Comparison of ENCODE assay signal across 26 mouse cellular contexts in genomic region chr11:25747098-25747862, GRCm38 (mm10).
DNase-seq lines count a peak whose midpoint lies in the region; ATAC-seq and TF ChIP-seq lines count a peak whose summit lies in the region.
"Had no signal": no experiment of that assay in that cellular context is flagged by ENCODE, and none has a peak within 500 bp of the region (broad histone marks: within the 10 kb centered on the region; RNA-seq: fewer than 3 reads in every experiment).

No protein-coding gene starts in this region.

- no peak for ATAC-seq in hindbrain, embryonic 12.5 days (ENCODE audit: low FRiP score)
- peak; percentile 57; the same call in 1 of the 2 replicates for ATAC-seq in kidney, embryonic 16.5 days (ENCODE audit: low FRiP score, low TSS enrichment)
- ATAC-seq in lung, embryonic 14.5 days (ENCODE audit: insufficient read depth) = peak; percentile 35; the same call in 1 of the 2 replicates
- ATAC-seq: forebrain, embryonic 15.5 days; hindbrain, postnatal 0 days; Patski had no signal

- H3K9ac ChIP-seq in hindbrain, embryonic 12.5 days = no peak overlapping the region
- no peak overlapping the region for H3K9ac ChIP-seq in kidney, embryonic 16.5 days (replicated peaks; ENCODE audit: low read length)
- H3K9ac ChIP-seq in lung, embryonic 14.5 days = no peak overlapping the region
- H3K9ac ChIP-seq: embryonic facial prominence, embryonic 13.5 days; forebrain, embryonic 12.5 days; forebrain, embryonic 15.5 days; hindbrain, embryonic 14.5 days had no signal

- 55% methylated on average over 6 of the region's 6 CpGs for WGBS in hindbrain, embryonic 10.5 days
- WGBS in hindbrain, embryonic 12.5 days = 61% methylated on average over 6 of the region's 6 CpGs
- 35% methylated on average over 6 of the region's 6 CpGs for WGBS in kidney, embryonic 16.5 days
- WGBS in lung, embryonic 14.5 days = 35% methylated on average over 6 of the region's 6 CpGs

- peak; percentile 5 for DNase-seq in hindbrain, embryonic 10.5 days (ENCODE audit: low spot score)
- no peak for DNase-seq in kidney, postnatal 36 days
- DNase-seq in lung, embryonic 14.5 days = peak; percentile 14
- no peak for DNase-seq in lung, postnatal 4 days
- DNase-seq in testis, postnatal 10 days (ENCODE audit: low spot score) = no peak
- DNase-seq: adrenal gland, postnatal 10 days; adrenal gland, postnatal 36 days; B cell, adult 2 months; cerebellum, adult 18-20 months; cerebellum, adult 9-10 months; cerebellum, postnatal 14 days; gastrocnemius, adult 2 months; gastrocnemius, postnatal 14 days; heart, adult 11 months had no signal

- no peak overlapping the region for H3K4me3 ChIP-seq in hindbrain, embryonic 10.5 days
- no peak overlapping the region for H3K4me3 ChIP-seq in hindbrain, embryonic 12.5 days
- no peak overlapping the region for H3K4me3 ChIP-seq in kidney, embryonic 16.5 days (ENCODE audit: low read length)
- no peak overlapping the region for H3K4me3 ChIP-seq in lung, embryonic 14.5 days (ENCODE audit: low read depth, low read length)
- H3K4me3 ChIP-seq: embryonic facial prominence, embryonic 13.5 days; erythroblast, embryonic 14.5 days; forebrain, embryonic 12.5 days; forebrain, embryonic 15.5 days; gastrocnemius, adult 2 months had no signal

- peaks cover 13% of the 10 kb centered on the region for H3K4me1 ChIP-seq in hindbrain, embryonic 10.5 days (replicated peaks)
- no peaks in the 10 kb centered on the region for H3K4me1 ChIP-seq in hindbrain, embryonic 12.5 days
- no peaks in the 10 kb centered on the region for H3K4me1 ChIP-seq in kidney, embryonic 16.5 days (ENCODE audit: insufficient read depth, low read length)
- H3K4me1 ChIP-seq in lung, embryonic 14.5 days (ENCODE audit: insufficient read depth) = no peaks in the 10 kb centered on the region
- H3K4me1 ChIP-seq: forebrain, embryonic 12.5 days had no signal

- H3K9me3 ChIP-seq in hindbrain, embryonic 10.5 days = no peaks in the 10 kb centered on the region
- no peaks in the 10 kb centered on the region for H3K9me3 ChIP-seq in hindbrain, embryonic 12.5 days (replicated peaks)
- no peaks in the 10 kb centered on the region for H3K9me3 ChIP-seq in kidney, embryonic 16.5 days (ENCODE audit: low read length)
- no peaks in the 10 kb centered on the region for H3K9me3 ChIP-seq in lung, embryonic 14.5 days (ENCODE audit: low read depth, low read length)
- H3K9me3 ChIP-seq: embryonic facial prominence, embryonic 13.5 days; forebrain, embryonic 12.5 days; forebrain, embryonic 15.5 days; G1E had no signal

- H3K27ac ChIP-seq in hindbrain, embryonic 10.5 days = no peak overlapping the region
- no peak overlapping the region for H3K27ac ChIP-seq in hindbrain, embryonic 12.5 days
- H3K27ac ChIP-seq in kidney, embryonic 16.5 days (ENCODE audit: low read length) = no peak overlapping the region
- no peak overlapping the region for H3K27ac ChIP-seq in lung, embryonic 14.5 days (ENCODE audit: low read depth)
- H3K27ac ChIP-seq: embryonic facial prominence, embryonic 13.5 days; forebrain, embryonic 12.5 days; forebrain, embryonic 15.5 days; gastrocnemius, adult 2 months; hindbrain, embryonic 14.5 days; hindbrain, postnatal 0 days had no signal

- H3K27me3 ChIP-seq in hindbrain, embryonic 10.5 days (ENCODE audit: insufficient read depth, poor library complexity, severe bottlenecking) = no peaks in the 10 kb centered on the region
- H3K27me3 ChIP-seq in hindbrain, embryonic 12.5 days = no peaks in the 10 kb centered on the region
- no peaks in the 10 kb centered on the region for H3K27me3 ChIP-seq in kidney, embryonic 16.5 days (ENCODE audit: insufficient read depth, low read length)
- H3K27me3 ChIP-seq in lung, embryonic 14.5 days (ENCODE audit: insufficient read depth, low read length) = no peaks in the 10 kb centered on the region
- H3K27me3 ChIP-seq: CH12.LX; embryonic facial prominence, embryonic 13.5 days; forebrain, embryonic 12.5 days; forebrain, embryonic 15.5 days; Patski had no signal

- H3K4me2 ChIP-seq in hindbrain, embryonic 12.5 days (replicated peaks) = no peak overlapping the region
- no peak overlapping the region for H3K4me2 ChIP-seq in kidney, embryonic 16.5 days (replicated peaks; ENCODE audit: low read depth, low read length)
- H3K4me2 ChIP-seq in lung, embryonic 14.5 days = no peak overlapping the region
- H3K4me2 ChIP-seq: embryonic facial prominence, embryonic 13.5 days; forebrain, embryonic 12.5 days; forebrain, embryonic 15.5 days; heart, embryonic 11.5 days; hindbrain, embryonic 14.5 days had no signal

- TF ChIP-seq CTCF in lung, embryonic 14.5 days (IDR thresholded peaks at IDR 0.05; ENCODE audit: low read depth) = no peak

- H3K36me3 ChIP-seq in hindbrain, embryonic 10.5 days = no peaks in the 10 kb centered on the region
- H3K36me3 ChIP-seq in hindbrain, embryonic 12.5 days = no peaks in the 10 kb centered on the region
- no peaks in the 10 kb centered on the region for H3K36me3 ChIP-seq in kidney, embryonic 16.5 days (ENCODE audit: insufficient read depth, low read length)
- H3K36me3 ChIP-seq in lung, embryonic 14.5 days (ENCODE audit: insufficient read depth) = no peaks in the 10 kb centered on the region
- H3K36me3 ChIP-seq: embryonic facial prominence, embryonic 13.5 days; forebrain, embryonic 12.5 days; forebrain, embryonic 15.5 days; G1E had no signal

Comparison
In these comparisons a context has a peak if more than half of its experiments do, and no peak if none do; other contexts are left out.
1. DNase-seq: peak in hindbrain, embryonic 10.5 days (single experiment) and lung, embryonic 14.5 days (single experiment); none in kidney, postnatal 36 days (0 of 2), lung, postnatal 4 days (0 of 2) and testis, postnatal 10 days (single experiment).